Mouse (Mus musculus) adrenal gland, adult 18-20 months (tissue): ENCODE data around the gene Atad5. TPM values are rescaled to one million over a fixed set of nuclear protein-coding genes. Genes with fewer than 3 reads are reported as not detected.
"Not testable (repeated sequence)": the region's sequence is repeated elsewhere in the genome, so short reads cannot be mapped to it uniquely, and the experiment has no call there.

Source experiments
- DNase-seq, 2 experiments: peaks; one replicate each; pipeline ENCODE4 v3.0.0; 2021 to 2022; ENCODE audit warnings: low spot score in 2 of 2
- total RNA-seq, 2 experiments: library from RNA; stranded (reverse); gene quantifications; 1 replicate in 1 of 2; 2 replicates in 1 of 2; pipeline ENCODE4 v1.2.3; 2021

Gene Atad5
- total RNA-seq, 2 experiments from 2014 or later, result 1.2 to 1.8 TPM

- not testable (repeated sequence) for DNase-seq
Measured at GRCm38 (mm10) chr11:80148974-80149373, 59.8 kb downstream of the Atad5 start.

- DNase-seq, result no peak
Measured at GRCm38 (mm10) chr11:80149412-80150023, 60.3 kb downstream of the Atad5 start.

GRCm38 (mm10) chr11:80150566-80150965 is 61.4 kb downstream of the Atad5 start:
- no peak for DNase-seq

GRCm38 (mm10) chr11:80151541-80151940 is 62.3 kb downstream of the Atad5 start:
- DNase-seq, result no peak

- no peak for DNase-seq
Measured at GRCm38 (mm10) chr11:80152376-80152775, 63.2 kb downstream of the Atad5 start.

- DNase-seq, result peak; percentile 91 to 93
Measured at GRCm38 (mm10) chr11:80153857-80154495, 64.8 kb downstream of the Atad5 start, which contains the start of gene Adap2. Gene Adap2 (plus strand): TSS chr11:80154105.

GRCm38 (mm10) chr11:80154501-80154900 is 65.3 kb downstream of the Atad5 start:
- DNase-seq, result no peak

- no peak for DNase-seq
Measured at GRCm38 (mm10) chr11:80155541-80155940, 66.3 kb downstream of the Atad5 start.

- no peak for DNase-seq
Measured at GRCm38 (mm10) chr11:80155961-80156360, 66.8 kb downstream of the Atad5 start.

- no peak for DNase-seq
Measured at GRCm38 (mm10) chr11:80156841-80157240, 67.6 kb downstream of the Atad5 start.

- DNase-seq, result no peak
Measured at GRCm38 (mm10) chr11:80159018-80159417, 69.8 kb downstream of the Atad5 start.

- DNase-seq, result no peak
Measured at GRCm38 (mm10) chr11:80161041-80161440, 71.8 kb downstream of the Atad5 start.

GRCm38 (mm10) chr11:80163362-80164116 is 74.3 kb downstream of the Atad5 start:
- no peak for DNase-seq

GRCm38 (mm10) chr11:80164224-80164623 is 75.0 kb downstream of the Atad5 start:
- DNase-seq, result no peak

- no peak for DNase-seq
Measured at GRCm38 (mm10) chr11:80168121-80168520, 78.9 kb downstream of the Atad5 start.

- DNase-seq, result no peak
Measured at GRCm38 (mm10) chr11:80168611-80169249, 79.5 kb downstream of the Atad5 start.

- DNase-seq, result no peak
Measured at GRCm38 (mm10) chr11:80169629-80170028, 80.4 kb downstream of the Atad5 start.

GRCm38 (mm10) chr11:80170351-80170750 is 81.2 kb downstream of the Atad5 start:
- DNase-seq, result no peak

- peak; percentile 48 to 56 for DNase-seq
Measured at GRCm38 (mm10) chr11:80171884-80172283, 82.7 kb downstream of the Atad5 start.

- no peak for DNase-seq
Measured at GRCm38 (mm10) chr11:80173963-80174670, 84.9 kb downstream of the Atad5 start.
